Mouse (Mus musculus) gastrocnemius, postnatal 10 days (tissue): ENCODE measurements around the gene Batf. TPM values are rescaled to one million over a fixed set of nuclear protein-coding genes. Genes with fewer than 3 reads are reported as not detected.
"Not testable (repeated sequence)": the region's sequence is repeated elsewhere in the genome, so short reads cannot be mapped to it uniquely, and the experiment has no call there.

ENCODE experiments used
- DNase-seq: peaks from one replicate; pipeline ENCODE4 v3.0.0; 2021; ENCODE audit warnings: mixed read lengths
- long read RNA-seq, 2 experiments: library from polyadenylated mRNA; stranded (forward); transcript quantifications; one replicate each; pipeline ENCODE4 v2.0.0; 2021
- total RNA-seq, 2 experiments: library from RNA; stranded (reverse); gene quantifications; 2 replicates each; pipeline ENCODE4 v1.2.3; 2021

Batf gene
- total RNA-seq, result 1 to 10 TPM in 1 of 2 experiments, under 1 TPM in 1; 0.33 to 1.3 TPM
- long read RNA-seq, experiment 1, partial matches to known transcripts, result 0 of 1 reads
- long read RNA-seq, experiment 1, other reads (novel, unspliced or antisense), result 0 of 1 reads
- long read RNA-seq, experiment 2, result 0 reads

DNA sequence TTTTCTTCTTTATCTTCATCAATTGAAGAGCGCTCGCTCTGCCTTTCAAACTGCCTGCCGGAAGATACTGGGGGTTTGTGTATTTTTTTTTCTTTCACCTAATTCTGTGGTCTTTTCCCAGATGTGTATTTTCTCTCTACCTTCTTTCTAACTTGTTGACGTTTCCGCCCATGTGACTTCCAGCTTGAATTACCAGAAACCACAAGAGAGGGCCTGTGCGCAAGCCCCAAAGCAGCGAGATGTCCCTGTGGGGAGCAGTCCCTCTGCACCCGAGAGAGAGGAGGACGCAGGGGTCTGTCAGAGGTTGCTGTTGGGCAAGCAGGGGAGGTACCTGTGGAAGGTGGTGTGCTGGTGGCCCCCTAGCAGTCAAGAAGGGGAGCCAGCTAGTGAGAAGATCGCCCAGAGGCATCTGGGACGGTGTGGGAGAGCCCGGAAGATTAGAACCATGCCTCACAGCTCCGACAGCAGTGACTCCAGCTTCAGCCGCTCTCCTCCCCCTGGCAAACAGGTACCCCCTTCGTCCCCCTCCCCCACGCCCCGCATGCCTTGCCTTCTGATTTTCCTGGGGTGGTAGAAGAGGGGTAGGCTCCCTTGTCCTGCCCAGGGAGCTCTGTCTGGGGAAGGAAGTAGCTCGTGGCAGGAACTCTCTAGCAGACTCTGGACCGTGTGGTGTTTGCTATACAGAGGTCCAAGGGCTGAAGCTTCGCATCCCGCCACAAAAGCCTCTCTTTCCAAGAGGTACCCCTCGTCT, at the start of gene Batf:
Gene Batf, plus strand, starts transcription at position 204 of the 751 bp plus-strand sequence.
- no peak for DNase-seq

DNA sequence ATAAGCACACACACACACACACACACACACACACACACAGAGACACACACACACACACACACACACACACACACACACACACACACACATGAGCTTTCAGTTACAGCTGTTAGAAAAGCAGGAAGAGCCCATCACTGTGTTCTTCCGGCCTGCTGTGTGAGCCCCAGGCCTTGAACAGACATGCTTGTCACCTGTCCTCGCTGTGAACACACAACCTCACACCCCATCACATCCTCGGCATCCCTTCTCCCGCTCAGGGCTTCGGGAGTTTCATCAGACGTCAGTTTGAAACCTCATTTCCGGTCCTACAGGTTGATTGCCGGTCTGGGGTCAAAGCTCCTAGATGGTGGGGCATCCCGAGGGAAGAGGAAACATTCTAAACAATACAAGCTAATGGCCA, 48.5 kb upstream of the Batf start:
- no peak for DNase-seq

DNA sequence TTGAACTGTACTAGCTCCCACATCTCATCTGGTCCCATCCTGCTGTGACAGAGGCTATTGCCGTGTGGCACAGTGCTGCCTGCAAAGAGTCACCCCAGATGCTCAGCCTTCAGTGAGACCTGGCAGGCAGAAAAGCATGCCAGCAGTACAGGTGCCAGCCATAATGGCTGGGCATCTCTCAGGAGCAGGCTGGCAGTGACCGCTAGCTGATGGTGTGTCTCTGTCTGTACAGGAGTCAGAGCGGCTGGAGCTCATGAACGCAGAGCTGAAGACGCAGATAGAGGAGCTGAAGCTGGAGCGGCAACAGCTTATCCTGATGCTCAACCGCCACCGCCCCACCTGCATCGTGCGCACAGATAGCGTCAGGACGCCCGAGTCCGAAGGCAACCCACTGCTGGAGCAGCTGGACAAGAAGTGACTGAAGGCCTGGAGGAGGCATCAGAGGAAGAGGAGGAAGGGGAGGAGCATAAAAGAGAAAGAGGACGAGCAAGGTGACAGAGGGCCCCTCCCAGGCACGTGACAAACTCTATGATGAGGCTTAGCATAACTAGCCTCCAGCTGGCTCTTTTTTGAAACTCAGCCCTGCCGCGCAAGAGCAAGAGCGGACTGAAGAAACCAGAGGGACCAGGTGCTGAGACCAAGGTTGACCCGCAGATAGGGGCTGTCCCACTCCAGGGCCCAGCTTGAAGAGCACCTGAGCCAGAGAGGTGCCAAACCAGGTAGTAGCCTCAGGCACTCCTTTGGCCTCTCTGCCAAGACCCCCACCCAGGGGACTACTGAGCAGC, 47.7 kb upstream of the Batf start:
- no peak for DNase-seq

DNA sequence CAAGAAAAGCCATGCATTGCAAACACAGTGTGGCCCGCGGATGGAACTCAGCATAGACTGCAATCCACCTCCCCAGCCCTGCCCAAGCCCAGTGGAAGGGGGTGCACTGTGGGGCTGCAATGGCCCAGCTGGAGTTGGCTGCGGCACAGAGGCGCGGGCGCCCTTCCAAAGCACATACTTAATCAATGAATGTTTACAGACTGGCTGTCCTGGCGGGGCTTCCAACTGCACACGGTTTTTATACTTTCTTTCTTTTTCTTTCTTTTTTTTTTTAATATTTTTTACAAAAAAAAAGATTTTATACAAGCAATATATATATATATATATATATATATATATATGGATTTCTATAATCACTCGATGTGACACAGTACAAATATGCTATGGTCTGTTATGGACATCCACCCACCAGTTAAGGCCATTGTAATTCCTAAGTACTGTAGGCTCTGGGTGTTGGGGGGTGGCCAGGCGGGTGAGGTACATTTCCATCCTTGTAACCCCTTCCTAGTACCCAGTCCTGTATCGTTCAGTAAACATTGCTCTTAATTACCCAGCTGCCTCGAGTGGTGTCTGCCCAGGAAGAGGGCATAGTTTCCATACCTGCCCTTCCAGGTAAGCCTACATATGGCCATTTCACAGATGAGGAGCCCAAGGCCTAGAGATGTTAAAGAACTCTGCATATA, 47.0 kb upstream of the Batf start:
- DNase-seq, result peak; percentile 54

DNA sequence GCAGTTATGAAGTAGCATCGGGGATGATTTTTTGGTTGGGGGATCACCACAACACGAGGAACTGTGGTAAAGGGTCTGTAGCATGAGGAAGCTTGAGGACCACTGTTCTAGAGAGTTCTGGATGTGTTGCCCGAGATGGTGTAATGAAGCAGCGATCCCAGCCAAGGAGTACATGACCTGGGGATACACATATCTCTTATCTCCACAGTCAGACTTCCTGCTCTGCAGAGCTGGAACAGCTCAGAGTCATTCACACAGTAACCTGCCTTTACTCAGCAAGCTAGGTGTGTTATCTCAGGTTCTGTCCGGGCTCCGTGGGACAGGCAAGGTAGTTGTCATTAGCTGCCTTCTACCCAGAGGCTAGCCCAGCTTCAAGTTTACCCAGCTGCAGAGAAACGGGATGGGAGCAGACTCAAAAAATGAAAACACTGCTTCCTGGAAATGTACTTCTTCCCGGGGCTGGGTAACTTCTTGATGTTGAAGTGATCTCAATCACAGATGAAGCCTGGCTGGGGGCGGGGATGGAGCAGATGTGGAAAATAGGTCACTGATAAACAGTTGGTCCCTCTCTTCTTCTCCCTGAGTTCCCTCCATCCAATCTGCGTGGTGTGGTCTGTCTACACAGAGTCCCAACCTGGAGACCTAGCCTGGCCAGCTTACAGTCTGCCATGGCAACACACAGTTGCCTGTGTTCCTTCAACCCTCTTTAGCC, 45.5 kb upstream of the Batf start:
- DNase-seq, result no peak

DNA sequence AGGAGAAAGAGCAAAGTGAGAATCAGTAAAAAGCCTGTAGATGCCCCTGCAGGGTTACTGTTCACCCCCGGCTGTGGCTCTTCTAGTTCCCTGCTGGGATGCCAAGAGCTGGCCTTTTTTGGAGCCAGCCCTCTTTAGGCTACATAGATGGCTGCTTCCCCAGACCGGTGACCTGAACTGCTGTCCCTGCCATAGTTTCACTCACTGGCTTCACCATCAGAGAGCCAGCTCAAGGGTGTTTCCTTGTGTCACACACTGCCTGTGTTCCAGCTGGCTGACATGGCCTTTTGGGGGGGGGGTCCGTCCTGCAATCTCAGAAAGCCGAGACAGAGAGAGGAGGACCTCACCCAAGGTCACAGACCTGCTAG, 44.9 kb upstream of the Batf start:
- DNase-seq, result no peak

DNA sequence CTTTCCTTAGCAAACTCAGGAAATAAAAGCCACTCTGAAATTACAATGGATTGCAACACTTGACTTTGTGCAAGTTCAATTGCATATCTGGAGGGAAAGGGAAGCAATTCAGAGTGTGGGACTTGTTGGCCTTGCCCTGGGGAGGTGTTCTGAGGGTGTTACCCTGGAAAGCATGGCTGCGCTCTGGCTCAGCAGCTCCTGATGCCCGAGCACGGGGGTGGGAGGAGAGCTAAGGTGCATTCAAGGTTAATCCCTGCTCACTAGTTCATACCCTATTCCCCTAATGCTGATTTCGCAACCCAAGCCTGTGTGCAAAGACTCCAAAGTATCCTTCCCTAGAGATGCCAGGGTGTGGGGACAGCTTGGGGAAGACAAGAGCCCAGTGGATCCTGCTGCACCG, 42.7 kb upstream of the Batf start:
- DNase-seq, result no peak

DNA sequence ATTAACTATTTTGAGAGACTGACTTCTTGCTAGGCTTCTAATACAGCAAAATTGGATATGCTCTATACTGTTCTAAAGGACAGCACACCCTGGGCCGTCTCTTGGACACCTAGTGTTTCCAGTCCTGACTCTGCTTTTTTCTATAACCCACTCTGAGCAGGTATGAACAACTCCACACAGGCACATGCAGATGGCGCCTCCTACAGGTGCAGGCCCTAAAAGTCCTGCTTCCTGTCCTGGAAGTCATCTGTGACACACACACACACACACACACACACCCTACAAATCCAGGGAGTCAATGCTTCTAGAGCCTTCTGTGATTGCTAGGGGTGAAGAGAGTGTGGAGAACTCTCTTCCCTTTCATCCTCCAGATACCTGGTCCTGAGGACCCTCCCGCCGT, 40.8 kb upstream of the Batf start:
- DNase-seq, result peak; percentile 29

DNA sequence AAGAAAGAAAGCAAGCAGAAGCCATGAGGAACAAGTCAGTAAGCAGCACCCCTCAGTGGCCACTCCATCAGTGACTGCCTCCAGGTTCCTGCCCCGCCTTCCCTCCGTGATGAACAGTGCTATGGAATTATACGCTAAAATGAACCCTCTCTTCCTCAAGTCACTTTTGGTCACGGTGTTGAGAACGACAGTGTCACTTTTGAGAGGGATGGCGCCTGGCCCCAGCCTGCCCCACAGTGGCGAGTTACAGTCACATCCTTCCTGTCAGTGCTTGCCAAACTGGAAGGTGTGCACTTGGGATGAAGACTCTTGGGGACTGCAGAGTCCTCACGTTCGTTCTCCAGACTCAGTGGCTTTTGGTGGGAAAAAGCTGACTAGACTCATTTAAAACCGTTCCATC, 39.1 kb upstream of the Batf start:
- peak; percentile 16 for DNase-seq

DNA sequence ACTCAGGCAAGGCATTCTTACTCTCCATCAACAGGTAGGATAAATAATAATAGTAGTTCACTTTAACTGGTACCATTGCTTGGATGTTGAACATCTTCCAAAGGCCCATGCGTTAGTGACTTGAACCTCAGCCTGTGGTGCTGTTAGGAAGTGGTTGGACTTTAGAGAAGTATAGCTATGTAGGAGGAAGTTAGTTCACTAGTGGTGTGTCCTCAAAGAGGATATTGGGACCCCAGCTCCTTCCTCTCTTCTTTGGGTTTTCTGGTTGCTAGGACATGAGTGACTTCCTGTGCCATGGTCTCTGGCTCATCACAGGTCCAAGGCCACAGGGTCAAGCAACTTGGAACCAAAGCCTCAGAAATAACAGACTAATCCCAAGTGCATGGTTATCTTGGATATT, 38.5 kb upstream of the Batf start:
- DNase-seq, result no peak

DNA sequence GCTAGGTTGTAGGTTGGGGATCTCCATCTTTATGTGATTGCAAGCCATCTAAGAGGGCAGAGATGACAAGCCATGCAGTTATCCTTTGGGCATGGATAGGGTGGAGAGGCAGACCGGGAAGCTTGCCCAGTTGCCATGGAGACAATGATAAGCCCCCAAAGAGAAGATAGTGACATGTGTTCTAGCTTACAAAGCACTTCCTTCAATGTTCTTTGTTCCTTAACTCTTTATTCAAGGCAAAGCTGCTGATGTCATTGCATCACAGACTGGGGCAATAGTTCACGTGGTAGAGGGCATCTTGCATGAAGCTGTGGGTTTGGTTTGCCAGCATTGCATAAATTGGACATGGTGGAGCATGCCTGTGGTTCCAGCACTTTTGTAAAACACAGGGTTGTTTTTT, 27.1 kb upstream of the Batf start:
- DNase-seq, result no peak

DNA sequence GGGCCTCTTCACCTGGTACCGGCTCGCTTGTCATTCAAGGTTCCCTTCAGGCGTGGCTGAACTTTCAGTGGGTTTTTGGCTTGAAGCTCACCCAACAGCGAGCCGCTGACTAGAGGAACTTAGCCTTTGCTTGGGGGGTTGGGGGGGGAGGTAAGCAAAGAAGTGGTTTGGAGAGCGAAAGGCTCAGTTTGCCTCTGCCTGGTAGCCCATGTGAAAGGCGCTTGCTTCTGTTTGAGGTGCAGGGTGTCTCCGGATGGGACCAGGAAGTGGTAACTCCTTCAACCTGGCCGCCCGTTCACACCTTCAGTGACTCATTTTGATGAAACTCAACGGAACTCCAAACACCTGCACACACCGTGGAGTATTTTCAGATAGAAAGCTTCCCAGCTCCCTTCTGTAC, 25.6 kb upstream of the Batf start:
- no peak for DNase-seq

DNA sequence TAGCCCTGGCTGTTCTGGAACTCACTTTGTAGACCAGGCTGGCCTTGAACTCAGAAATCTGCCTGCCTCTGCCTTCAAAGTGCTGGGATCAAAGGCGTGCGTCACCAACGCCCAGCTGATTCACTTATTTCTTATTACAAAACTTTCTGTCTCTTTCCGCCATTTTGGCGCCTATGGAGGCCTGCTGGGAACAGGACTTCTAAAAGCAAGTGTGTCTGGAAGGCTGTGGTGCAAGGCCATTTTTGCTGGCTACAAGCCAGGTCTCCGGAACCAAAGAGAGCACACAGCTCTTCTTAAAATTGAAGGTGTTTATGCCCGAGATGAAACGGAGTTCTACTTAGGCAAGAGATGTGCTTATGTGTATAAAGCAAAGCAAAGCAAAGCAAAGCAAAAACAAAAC, 24.2 kb upstream of the Batf start:
- not testable (repeated sequence) for DNase-seq

DNA sequence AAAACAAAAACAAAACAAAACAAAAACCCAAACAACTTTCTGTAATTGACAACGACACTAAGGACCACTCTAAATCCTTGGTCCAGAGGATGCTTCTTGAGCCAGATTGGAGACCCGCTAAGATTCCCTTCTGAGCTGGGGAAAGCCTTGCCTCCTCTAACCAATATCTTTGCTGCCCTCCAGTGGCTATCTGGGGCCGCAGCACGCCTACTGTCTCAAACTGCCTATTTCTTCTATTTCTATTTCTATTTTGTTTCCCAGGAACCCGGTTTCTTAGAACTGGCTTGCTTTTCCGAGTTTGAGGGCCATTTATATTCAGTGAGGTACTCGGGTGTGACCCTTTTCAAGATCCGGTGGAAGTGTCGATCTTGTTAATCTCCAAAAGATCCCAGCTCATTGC, 23.6 kb upstream of the Batf start:
- DNase-seq, result peak; percentile 78

DNA sequence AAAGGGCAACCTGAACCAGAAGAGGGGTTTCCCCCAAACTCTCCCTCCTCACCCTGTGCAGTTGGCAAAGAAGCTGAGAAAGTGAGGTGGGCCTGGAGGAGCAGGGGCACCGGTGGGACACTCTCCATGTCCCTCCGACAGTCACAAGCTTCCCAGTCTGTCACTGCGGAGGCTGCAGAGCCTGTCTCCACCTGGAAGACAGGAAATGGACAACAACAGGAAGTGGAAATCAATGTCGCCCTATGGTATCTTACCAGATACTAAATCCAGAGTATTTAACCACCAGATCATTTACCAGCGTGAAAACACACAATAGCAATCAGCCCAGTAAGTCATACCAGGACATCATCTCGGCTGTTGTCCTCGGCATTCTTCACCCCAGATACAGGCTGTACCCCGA, 20.4 kb upstream of the Batf start:
- no peak for DNase-seq

DNA sequence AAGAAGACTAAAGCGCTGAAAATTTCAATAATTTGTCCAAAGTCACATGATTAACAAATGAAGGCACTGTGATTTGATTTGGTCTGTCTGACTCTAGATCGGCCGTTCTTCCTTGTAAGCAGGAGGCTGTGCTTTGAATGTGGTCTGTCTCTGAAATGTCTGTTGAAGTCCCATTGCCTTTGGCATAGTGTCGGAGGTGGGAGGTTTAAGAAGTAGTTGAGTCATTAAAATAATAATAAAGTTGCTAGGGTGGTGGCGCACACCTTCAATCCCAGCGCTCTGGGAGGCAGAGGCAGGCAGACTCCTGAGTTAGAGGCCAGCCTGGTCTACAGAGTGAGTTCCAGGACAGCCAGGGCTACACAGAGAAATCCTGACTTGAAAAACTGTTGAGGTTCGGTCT, 19.4 kb upstream of the Batf start:
- DNase-seq, result no peak

DNA sequence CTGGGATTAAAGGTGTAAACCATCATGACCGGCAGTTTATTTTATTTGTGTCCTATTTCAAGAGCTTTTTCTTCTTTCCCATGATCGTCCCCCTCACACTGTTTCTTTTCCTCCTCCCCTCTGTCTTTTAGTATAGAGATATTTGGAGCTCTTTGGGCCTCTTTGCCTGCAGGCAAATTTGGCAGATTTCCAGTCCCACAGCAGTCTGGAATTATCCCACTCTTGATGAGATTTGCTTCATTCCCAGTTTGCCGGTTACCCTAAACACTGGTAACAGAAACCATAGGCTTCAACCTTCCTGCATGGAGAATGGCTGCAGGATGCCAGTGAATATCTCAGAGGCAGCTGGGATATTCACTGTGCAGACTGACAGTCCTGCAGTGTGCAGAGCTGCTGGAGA, 17.8 kb upstream of the Batf start:
- no peak for DNase-seq

DNA sequence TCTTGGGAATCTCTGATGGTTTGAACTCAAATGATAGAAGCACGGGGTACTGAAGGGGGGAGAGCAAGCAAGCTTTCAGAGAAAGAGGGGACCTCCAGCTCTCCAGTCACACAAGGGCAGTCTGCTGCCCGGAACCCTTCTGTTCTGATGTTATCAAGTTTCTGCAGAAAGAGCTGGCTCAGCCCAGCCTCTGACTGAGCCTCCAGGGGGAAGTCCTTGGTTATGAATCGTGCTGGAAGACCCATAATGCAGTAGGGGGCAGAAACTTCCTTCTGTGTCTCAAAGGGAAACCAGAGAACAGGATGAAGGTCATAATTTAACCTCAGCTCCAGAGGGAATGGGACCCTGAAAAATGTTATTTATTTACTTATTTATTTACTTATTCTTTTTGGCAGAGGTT, 16.4 kb upstream of the Batf start:
- no peak for DNase-seq

DNA sequence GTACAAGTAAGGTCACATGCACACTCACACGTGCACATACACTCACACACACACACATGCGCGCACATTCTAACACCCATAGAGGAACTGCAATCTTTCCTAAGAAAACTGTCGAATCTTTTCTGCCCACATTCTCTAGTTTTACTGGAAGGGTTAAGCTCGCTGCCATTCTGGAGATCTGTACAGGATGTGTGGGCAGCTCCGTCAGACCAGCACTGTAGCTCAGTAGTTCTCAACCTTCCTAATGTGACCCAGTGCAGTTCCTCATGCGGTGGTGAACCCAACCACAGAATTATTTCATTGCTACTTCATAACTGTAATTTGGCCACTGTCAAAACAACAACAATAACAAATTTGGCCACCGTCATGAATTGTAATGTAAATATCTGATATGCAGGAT, 12.6 kb upstream of the Batf start:
- no peak for DNase-seq

DNA sequence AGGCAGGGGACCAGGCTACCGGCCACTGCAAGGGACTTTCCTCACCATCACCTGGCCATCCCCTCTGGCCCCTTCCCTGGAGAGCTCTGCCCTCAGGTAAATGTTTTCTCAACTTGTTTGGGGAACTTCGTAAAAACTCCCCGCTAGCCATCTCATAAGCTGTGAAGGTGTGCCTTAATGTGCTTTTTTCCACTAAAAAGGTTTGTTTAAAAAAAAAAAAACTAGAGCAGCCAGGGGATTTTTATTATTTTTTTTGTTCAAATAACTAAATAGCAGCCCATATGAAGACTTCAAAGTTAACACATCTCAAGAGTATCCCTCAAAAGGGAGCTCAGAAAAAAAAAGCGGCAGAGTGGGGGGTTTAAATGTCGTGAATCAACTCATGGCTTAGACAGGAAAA, 7.4 kb upstream of the Batf start:
- DNase-seq, result no peak

DNA sequence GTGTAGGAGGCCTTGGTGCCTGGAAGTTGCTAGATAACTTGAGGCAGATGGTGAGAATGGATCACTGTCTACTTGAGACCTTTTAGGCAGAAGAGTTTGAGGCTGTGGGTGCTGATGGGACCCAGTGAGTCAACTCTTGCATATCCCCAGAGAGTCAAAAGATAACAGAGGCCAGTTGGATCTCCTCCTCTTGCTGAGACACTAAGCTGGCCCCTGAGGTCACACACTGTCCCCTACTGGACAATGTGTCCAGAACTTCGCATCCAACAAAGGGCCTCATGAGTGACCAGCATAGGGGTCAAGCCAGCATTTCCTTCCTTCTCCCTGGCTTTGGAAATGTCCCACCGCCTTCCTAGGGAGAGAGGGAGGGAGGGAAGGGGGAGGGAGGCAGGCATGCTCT, 6.7 kb upstream of the Batf start:
- no peak for DNase-seq

DNA sequence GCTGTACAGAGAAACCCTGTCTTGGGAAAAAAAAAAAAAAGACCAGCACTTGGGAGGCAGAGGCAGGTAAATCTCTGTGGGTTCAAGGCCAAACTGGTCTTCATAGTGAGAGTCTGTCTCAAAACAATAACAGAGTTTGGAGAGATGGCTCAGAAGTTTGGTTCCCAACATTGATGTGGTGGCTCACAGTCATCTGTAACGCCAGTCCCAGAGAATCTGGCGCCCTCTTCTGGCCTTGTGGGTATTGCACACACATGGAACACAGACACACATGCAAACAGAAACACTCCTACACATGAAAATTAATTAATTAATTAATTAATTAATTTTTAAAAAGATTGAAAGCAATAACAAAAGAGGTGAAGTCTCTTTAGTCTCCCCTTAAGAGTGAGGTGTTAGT, 4.1 kb upstream of the Batf start:
- DNase-seq, result no peak
